Mouse (Mus musculus) heart, postnatal 36 days (tissue): Measurements from ENCODE around the gene Anks6. TPM values are rescaled to one million over a fixed set of nuclear protein-coding genes. Genes with fewer than 3 reads are reported as not detected.

Experiments
- DNase-seq, 2 experiments: peaks; one replicate each; pipeline ENCODE4 v3.0.0; 2021 to 2022
- intact Hi-C: fragments of 180-260 bp; cut with DNase I; formaldehyde crosslinking; loops from one replicate; pipeline ENCODE4 v1.15.1; 2025
- total RNA-seq, 2 experiments: library from RNA; stranded (reverse); gene quantifications; 2 replicates each; pipeline ENCODE4 v1.2.3; 2021

Gene Anks6
- total RNA-seq, 2 experiments from 2014 or later = 2.8 to 3.0 TPM

DNA sequence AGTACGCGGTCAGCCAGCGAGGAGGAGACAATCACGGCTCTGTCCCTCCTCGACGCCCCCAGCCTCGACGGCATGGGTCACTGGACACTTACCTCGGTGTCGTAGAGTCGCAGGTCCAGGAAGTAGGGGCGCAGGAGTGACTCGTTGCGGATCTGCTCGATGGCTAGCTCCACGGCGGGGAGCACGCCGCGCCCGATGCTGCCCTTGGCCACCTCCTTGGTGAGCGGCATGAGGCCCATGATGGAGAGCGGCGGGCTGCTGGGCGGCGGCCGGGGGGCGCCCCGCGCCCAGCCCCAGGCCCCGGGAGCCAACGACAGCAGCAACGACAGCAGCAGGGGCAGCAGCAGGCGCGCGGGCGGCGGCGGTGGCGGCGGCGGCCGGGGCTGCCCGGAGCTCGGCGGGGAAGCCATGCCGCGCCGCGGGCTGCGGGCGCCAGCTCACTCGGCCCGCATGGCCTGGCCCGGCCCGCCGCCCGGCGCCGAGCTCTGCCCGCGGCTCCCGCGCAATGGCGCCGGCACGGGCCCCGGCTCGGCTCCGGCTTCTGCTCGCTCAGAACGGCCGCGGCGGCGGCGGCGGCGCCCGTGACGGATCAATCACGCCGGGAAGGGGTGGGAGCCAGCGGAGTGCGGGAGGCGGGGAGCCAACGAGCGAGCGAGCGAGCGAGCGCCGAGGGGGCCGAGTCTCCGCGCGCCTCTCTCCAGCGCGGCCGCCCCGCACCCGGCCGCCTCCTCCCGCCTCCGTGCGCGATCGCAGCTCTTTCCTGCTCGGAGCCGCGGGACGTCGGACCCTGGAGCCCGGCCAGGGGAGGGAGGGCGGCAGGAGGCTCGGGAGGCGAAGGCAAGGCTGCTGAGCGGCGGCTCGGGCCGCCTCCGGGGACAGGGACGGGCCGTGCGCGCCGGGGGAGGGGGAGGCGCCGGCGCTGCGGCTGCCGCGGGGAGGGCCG is 65.9 kb downstream of the Anks6 start, which contains the start of gene Gabbr2:
Gabbr2 (minus strand) TSS at position 858 of the 943 bp plus-strand sequence.
- intact Hi-C loops = no loop called here
- no peak for DNase-seq

GRCm38 (mm10) chr4:46990281-46991015 is 66.8 kb downstream of the Anks6 start:
- no peak for DNase-seq
- intact Hi-C loops = no loop called here

DNA sequence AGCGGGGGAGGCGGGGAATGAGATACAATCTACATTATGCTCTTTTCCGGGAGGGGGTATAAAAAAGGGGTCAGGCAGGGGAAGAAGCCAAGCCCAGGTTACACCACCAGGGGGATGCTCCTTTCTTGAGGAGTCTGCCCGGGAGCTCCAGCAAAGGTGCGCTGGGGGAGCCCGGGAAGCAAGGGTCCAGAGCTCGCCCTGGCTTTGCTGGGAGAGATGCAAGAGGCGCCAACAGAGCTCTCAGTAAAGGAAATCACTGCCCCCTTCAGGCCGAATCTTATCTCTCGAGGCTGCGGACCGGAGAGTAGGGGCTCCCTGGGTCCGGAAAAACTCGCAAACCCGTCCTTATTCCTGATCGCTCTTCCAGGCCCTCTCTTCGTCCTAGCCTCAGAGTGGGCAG is 67.4 kb downstream of the Anks6 start:
- intact Hi-C loops = no loop called here
- no peak for DNase-seq

GRCm38 (mm10) chr4:46988824-46989223 is 68.4 kb downstream of the Anks6 start:
- intact Hi-C loops = no loop called here

DNA sequence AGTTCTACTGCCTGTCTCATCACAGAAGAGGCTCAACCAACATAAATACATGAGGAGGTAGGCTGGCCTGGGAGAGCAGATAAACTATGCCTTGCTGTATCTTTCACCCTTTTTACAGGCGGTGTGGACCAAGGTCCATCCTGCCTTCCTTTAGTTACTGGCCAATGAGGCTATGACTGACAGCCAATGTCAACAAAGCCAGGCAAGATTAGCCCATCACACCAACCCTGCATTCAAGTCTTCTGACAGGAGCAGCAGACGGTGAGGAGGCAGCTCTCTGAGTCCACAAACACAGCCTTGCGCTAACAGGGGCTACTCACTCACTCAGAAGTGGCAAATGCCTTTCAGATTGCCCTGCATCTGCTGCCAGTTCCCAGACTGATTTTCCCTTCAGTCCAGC is 69.0 kb downstream of the Anks6 start:
- intact Hi-C loops = no loop called here
- DNase-seq = no peak

More at GRCm38 (mm10) chr4:46988824-46989223, 68.4 kb downstream of the Anks6 start:
- no peak for DNase-seq

- DNase-seq = no peak
- intact Hi-C loops = no loop called here
These were observed 69.4 kb downstream of the Anks6 start for GRCm38 (mm10) chr4:46987809-46988208.

DNA sequence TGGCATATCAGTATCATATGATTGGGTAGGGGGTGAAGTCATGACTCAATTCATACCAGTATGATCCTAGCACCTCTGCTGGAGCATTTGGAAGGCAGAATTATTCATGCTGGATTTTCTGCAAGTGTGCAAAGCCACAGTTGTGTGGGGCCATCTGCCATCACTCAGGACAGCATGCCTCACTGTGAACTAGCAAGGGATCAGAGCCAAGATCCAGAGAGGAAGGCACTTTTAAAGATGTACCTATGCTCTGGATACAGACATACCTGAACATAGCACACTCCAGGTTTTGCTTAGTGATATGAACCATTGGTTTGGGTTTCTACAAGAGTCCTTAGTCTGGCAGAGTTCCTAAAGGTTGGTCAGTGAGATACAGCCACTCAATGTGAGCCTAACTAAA is 71.2 kb downstream of the Anks6 start:
- DNase-seq = no peak
- intact Hi-C loops = no loop called here

DNA sequence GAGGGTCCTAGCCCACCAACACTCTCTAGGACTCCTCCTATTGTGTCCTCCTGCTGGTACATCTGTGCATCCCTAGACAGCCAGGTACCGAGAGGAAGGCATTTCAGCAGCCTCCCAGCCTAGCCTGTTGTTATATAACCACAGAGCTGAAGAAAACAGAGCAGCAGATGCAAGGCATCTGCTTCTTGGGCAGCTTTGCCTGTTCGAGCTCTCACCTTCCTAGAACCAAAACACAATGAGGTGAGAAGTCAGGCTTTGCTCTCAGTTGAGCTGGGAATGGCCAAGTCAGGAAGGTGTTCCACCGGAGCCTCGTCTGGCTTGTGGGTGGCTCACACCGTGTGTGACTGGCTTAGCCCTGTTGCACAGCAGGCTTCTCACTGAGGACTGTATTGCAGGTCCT is 74.3 kb downstream of the Anks6 start:
- intact Hi-C loops = no loop called here
- DNase-seq = no peak

DNA sequence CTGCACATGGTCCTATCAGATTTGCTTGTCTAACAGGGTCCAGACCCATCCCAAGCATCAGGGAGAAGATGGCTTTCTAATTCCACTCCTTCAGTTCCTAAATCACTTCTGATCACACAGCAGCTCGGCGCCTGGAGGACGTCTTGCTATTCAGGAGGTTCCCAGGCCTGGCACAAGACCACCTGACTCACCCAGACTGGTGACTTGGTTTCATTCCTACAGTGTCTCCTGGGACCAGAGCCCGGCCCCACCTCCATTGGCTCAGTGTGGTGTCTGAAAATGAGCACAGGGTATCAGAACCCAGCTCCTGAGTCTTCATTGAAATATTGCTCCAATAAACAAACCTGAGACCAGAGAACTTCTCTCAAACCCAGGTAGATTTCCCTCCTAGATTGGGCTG is 75.1 kb downstream of the Anks6 start:
- intact Hi-C loops = no loop called here
- DNase-seq = no peak

DNA sequence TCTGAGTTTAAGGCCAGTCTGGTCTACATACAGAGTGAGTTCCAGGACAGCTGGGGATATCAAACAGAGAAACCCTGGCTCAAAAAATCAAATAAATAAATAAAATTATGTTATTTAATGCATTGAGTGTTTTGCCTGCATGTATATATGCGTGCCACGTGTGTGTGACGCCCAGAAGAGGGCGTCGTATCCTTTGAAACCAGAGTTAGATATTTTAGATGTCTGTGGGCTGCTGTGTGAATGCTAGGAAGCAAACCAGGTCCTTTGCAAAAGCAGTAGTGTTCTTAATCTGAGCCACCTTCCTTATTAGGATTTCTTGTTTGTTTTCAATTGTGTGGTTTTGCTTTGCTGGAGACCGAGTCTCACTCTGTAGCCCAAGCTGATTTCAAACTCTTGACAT is 78.9 kb downstream of the Anks6 start:
- intact Hi-C loops = no loop called here
- no peak for DNase-seq

DNA sequence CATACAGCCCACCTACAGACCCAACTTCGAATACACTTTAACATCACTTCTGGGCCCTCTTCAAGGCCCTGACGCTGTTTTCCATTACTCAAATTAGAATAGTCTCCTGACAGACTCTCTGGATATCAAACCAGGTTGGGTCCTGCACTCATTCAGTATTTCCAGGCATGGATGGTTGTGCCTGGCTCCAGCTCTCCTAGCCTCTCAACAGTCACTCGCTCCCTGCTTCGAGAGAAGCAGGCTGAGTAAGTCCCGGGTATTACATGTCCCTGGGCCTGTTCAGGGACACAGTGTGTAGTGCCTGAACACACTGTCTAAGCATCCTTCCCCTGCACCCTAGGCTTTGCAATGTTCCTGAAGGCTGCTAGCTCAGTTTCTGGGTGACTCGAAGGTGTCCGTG is 80.1 kb downstream of the Anks6 start:
- intact Hi-C loops = no loop called here
- DNase-seq = no peak

GRCm38 (mm10) chr4:46976671-46977071 is 80.6 kb downstream of the Anks6 start:
- DNase-seq = no peak
- intact Hi-C loops = no loop called here

GRCm38 (mm10) chr4:46973322-46973721 is 83.9 kb downstream of the Anks6 start:
- DNase-seq = no peak
- intact Hi-C loops = no loop called here

DNA sequence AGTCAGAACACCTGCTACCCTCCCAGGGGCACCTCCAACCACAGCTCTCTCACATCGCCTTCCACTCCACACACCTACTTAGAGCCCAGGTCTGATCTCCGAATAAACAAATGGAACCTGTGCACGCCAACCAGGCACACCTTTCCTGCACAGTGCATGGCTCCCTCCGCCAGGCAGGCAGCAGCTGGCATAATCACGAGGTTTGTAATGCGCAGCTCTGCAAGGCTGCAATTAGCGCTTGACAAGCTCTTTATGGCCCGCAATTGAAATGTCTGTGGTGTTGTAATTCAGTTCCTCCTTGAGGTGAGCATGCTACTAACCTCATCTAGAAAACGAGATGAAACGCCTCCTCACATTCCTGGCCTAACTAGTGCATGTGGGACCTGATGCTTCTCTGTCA is 89.2 kb downstream of the Anks6 start:
- intact Hi-C loops = loop anchor here (1.0 kb wide), 1 partner anchor 41 kb away; no protein-coding TSS in a partner anchor
- DNase-seq = no peak

DNA sequence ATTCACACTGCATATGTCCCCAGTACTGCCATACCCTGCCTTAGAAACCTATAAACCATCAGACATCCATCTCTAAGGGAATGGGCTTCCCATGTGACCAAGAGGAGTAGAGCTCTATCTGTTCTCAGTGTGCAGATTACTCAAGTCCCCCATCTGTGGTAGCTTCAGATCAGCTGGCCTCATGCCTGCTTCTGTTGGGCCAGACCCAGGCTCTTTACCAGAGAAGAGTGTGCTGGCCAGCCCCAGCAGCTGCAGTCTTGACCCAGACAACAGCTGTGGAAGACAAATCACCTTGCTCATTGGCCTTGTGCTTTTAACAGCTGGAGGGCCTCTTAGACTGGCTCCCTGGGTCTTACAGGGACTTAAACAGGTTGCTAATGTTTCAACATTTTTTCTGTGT is 90.7 kb downstream of the Anks6 start:
- intact Hi-C loops = no loop called here
- no peak for DNase-seq

Other genes starting within 250 kb of the Anks6 start
- not detected for gene Gabbr2, start 65.6 kb downstream of the Anks6 start, total RNA-seq
- under 1 TPM; 0.19 to 0.47 TPM for gene Galnt12, start 34.5 kb upstream of the Anks6 start, total RNA-seq
- 100 to 1,000 TPM in 1 of 2 experiments, 10 to 100 TPM in 1; 91.2 to 101 TPM for gene Col15a1, start 150.7 kb upstream of the Anks6 start, total RNA-seq